Mouse (Mus musculus) frontal cortex, adult 2 months (tissue): ENCODE measurements at regions not wholly inside any gene's neighbourhood (a gene's known extent, or its start where the extent isn't known, plus 50 kb on each side); places are given as distances from the start of the nearest gene placed in this dataset.

ENCODE experiments used
- DNase-seq, 2 experiments: peaks; one replicate each; pipeline ENCODE4 v3.0.0; 2022; ENCODE audit warnings: low spot score in 1 of 2; ENCODE audit errors: extremely low spot score in 1 of 2

- no peak for DNase-seq
These were observed 544.8 kb upstream of the Tpk1 start for GRCm38 (mm10) chr6:44210901-44211300.

- no peak for DNase-seq
These were observed 538.4 kb upstream of the Tpk1 start for GRCm38 (mm10) chr6:44204477-44204876.

- DNase-seq, result no peak
These were observed 537.8 kb upstream of the Tpk1 start for GRCm38 (mm10) chr6:44203831-44204230.

GRCm38 (mm10) chr6:44179927-44180326 lies 513.8 kb upstream of the Tpk1 start:
- peak in 1 of 2 experiments; percentile 10 for DNase-seq
